9 mouse cellular contexts compared by ENCODE assay signal in the genomic region with DNA sequence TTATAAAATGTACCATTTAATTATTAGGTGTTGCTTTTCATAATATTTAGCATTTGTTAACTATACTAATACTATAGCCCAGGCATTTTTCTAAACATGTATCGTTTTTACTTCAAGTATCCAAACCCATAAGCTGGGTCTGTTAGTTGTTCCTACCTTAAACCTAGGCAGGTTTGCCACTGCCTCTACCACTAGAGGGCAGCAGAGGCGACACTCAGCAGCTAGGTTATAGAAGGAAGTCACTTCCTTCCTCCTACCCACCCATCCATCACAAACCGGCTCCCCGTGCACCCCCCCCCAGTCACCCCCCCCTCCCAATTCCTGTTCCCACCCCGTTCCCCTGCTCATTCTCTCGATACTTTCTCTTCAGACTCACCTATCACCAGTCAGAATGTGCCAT.
DNase-seq lines count a peak whose midpoint lies in the region; ATAC-seq and TF ChIP-seq lines count a peak whose summit lies in the region.
"Had no signal": no experiment of that assay in that cellular context is flagged by ENCODE, and none has a peak within 500 bp of the region (broad histone marks: within the 10 kb centered on the region; RNA-seq: fewer than 3 reads in every experiment).

No protein-coding gene starts in this region.

- peak; percentile 61 for ATAC-seq in granulocyte monocyte progenitor cell, adult 5-6 weeks (replicated peaks; ENCODE audit: poor library complexity, severe bottlenecking)

- TF ChIP-seq POLR2A in heart, adult 2 months (IDR thresholded peaks at IDR 0.05; ENCODE audit: insufficient read depth, low read depth, low read length), result no peak

- no peak overlapping the region for H3K9ac ChIP-seq in heart, adult 2 months (ENCODE audit: low read depth, low read length)
- H3K9ac ChIP-seq: limb, embryonic 13.5 days had no signal

- H3K79me2 ChIP-seq in heart, adult 2 months (replicated peaks; ENCODE audit: control insufficient read depth, insufficient read depth, low read length), result no peaks in the 10 kb centered on the region

- H3K27ac ChIP-seq in heart, adult 2 months, result no peak overlapping the region
- H3K27ac ChIP-seq: limb, embryonic 13.5 days had no signal

- peak; percentile 81 for TF ChIP-seq CTCF in heart, adult 2 months (IDR thresholded peaks at IDR 0.05)

- peak; percentile 30 to 60 for DNase-seq in heart, adult 2 months
- DNase-seq in heart, postnatal 25 days (ENCODE audit: low spot score), result no peak
- DNase-seq in ES-CJ7 (ENCODE audit: low read depth, low spot score), result peak; percentile 75
- peak; percentile 74 to 77 for DNase-seq in cerebellum, adult 18-20 months
- peak; percentile 67 to 71 for DNase-seq in left cerebral cortex, postnatal 25 days (ENCODE audit: low spot score in 2 of 2)
- DNase-seq in retina, embryonic 14.5 days (ENCODE audit: low spot score), result peak; percentile 81
- DNase-seq in thymus, postnatal 25 days, result peak; percentile 72

- H3K4me3 ChIP-seq in heart, adult 2 months, result no peak overlapping the region
- H3K4me3 ChIP-seq: limb, embryonic 13.5 days had no signal

- H3K4me1 ChIP-seq in heart, adult 2 months (ENCODE audit: control insufficient read depth, insufficient read depth, low read length), result no peaks in the 10 kb centered on the region

- intact Hi-C loops in heart, adult 2 months (cut with DNase I), result loop anchor here (1.0 kb wide), 1 partner anchor 278 kb away; no protein-coding TSS in a partner anchor
- intact Hi-C loops in heart, postnatal 25 days (cut with DNase I), result loop anchor here (2.0 kb wide), 1 partner anchor 277 kb away; a partner anchor contains a TSS
- intact Hi-C loops in left cerebral cortex, postnatal 25 days (cut with DNase I), result loop anchor here (2.0 to 5.0 kb wide), 5 partner anchors 69 to 376 kb away; a partner anchor contains a TSS

- no peaks in the 10 kb centered on the region for H3K27me3 ChIP-seq in heart, adult 2 months (ENCODE audit: control insufficient read depth, insufficient read depth, low read length)

- no peak for TF ChIP-seq EP300 in heart, adult 2 months (IDR thresholded peaks at IDR 0.05; ENCODE audit: insufficient read depth, low read depth, low read length)

- no peaks in the 10 kb centered on the region for H3K36me3 ChIP-seq in heart, adult 2 months (ENCODE audit: control insufficient read depth, insufficient read depth, low read length)
- H3K36me3 ChIP-seq: limb, embryonic 13.5 days had no signal

- WGBS in heart, adult 2 months, result 12% methylated on average over 6 of the region's 6 CpGs
